In genomic region chr19:16997915-16998314, GRCm38 (mm10) we compare ENCODE assay signal across 15 mouse cellular contexts. TPM values are rescaled to one million over a fixed set of nuclear protein-coding genes. Genes with fewer than 3 reads are reported as not detected.
DNase-seq lines count a peak whose midpoint lies in the region; ATAC-seq and TF ChIP-seq lines count a peak whose summit lies in the region.
"Had no signal": no experiment of that assay in that cellular context is flagged by ENCODE, and none has a peak within 500 bp of the region (broad histone marks: within the 10 kb centered on the region; RNA-seq: fewer than 3 reads in every experiment).

No protein-coding gene starts in this region.

- H3K4me1 ChIP-seq in heart, embryonic 12.5 days (replicated peaks) = no peaks in the 10 kb centered on the region
- H3K4me1 ChIP-seq in lung, adult 2 months (ENCODE audit: control insufficient read depth, insufficient read depth, low read length) = no peaks in the 10 kb centered on the region
- H3K4me1 ChIP-seq: neural tube, embryonic 13.5 days had no signal

- no peaks in the 10 kb centered on the region for H3K27me3 ChIP-seq in heart, embryonic 12.5 days (replicated peaks)
- H3K27me3 ChIP-seq: neural tube, embryonic 13.5 days had no signal

- no peaks in the 10 kb centered on the region for H3K9me3 ChIP-seq in heart, embryonic 12.5 days (replicated peaks)
- H3K9me3 ChIP-seq: neural tube, embryonic 13.5 days had no signal

- no peak overlapping the region for H3K4me2 ChIP-seq in heart, embryonic 12.5 days
- H3K4me2 ChIP-seq: midbrain, embryonic 11.5 days; neural tube, embryonic 13.5 days had no signal

- TF ChIP-seq POLR2A in lung, adult 2 months (IDR thresholded peaks at IDR 0.05; ENCODE audit: borderline replicate concordance, extremely low read depth, low read depth, low read length) = no peak

- peak; percentile 92 for DNase-seq in heart, adult 11 months
- DNase-seq in lung, postnatal 36 days = peak; percentile 18
- DNase-seq in lung, adult 2 months = no peak
- peak; percentile 41 for DNase-seq in induced T-regulatory cell, adult 2 months (ENCODE audit: low read depth)
- peak; percentile 60 to 70 for DNase-seq in thymus, postnatal 36 days
- DNase-seq in cerebellum, adult 8-10 months = no peak
- DNase-seq: adrenal gland, postnatal 10 days; heart, postnatal 36 days; layer of hippocampus, postnatal 36 days; right cerebral cortex, adult 18-20 months had no signal

- H3K36me3 ChIP-seq in heart, embryonic 12.5 days = no peaks in the 10 kb centered on the region
- H3K36me3 ChIP-seq: neural tube, embryonic 13.5 days had no signal

- H3K4me3 ChIP-seq in heart, embryonic 12.5 days = no peak overlapping the region
- H3K4me3 ChIP-seq in lung, adult 2 months (replicated peaks; ENCODE audit: extremely low read depth, low read depth, low read length) = no peak overlapping the region
- H3K4me3 ChIP-seq: neural tube, embryonic 13.5 days had no signal

- H3K27ac ChIP-seq in heart, embryonic 12.5 days (ENCODE audit: poor library complexity, severe bottlenecking) = no peak overlapping the region
- H3K27ac ChIP-seq: neural tube, embryonic 13.5 days had no signal

- no peak for TF ChIP-seq CTCF in lung, adult 2 months (IDR thresholded peaks at IDR 0.05; ENCODE audit: insufficient read depth, low read length)

- ATAC-seq in heart, embryonic 12.5 days (ENCODE audit: insufficient number of reproducible peaks, low FRiP score) = no peak
- no peak for ATAC-seq in erythroblast, adult 5-6 weeks (replicated peaks; ENCODE audit: low FRiP score, poor library complexity, severe bottlenecking)
- ATAC-seq: inflammation-experienced regulatory T-cells, adult 6 months had no signal

- 72% methylated on average over 7 of the region's 7 CpGs for WGBS in heart, embryonic 12.5 days
- 55% methylated on average over 7 of the region's 7 CpGs for WGBS in lung, adult 2 months

- no peak overlapping the region for H3K9ac ChIP-seq in heart, embryonic 12.5 days
- H3K9ac ChIP-seq: neural tube, embryonic 13.5 days had no signal

RNA-seq across cellular contexts. Expression of gene Prune2, which starts 42.0 kb away (rescaled TPM):
- polyA plus RNA-seq in heart, embryonic 12.5 days (2016; fragmentation: Nextera tagmentation; extraction: Ambion mirVana) = 7.7 and 8.2 TPM in 2 replicates
- 0.59 and 1.5 TPM in 2 replicates for polyA plus RNA-seq in lung, adult 2 months (2012; rRNA removed)
- not detected in 2 replicates for total RNA-seq in erythroblast, adult 5-6 weeks (2015; ENCODE audit: low replicate concordance)
- total RNA-seq in erythroblast, adult 5-6 weeks (2017; ENCODE audit: low replicate concordance) = 0.09 TPM in 1 of 2 replicates, not detected in the other

Comparison
In these comparisons a context has a peak if more than half of its experiments do, and no peak if none do; other contexts are left out.
1. DNase-seq: peak in heart, adult 11 months (single experiment), lung, postnatal 36 days (single experiment), induced T-regulatory cell, adult 2 months (single experiment) and thymus, postnatal 36 days (2 of 2); none in lung, adult 2 months (single experiment) and cerebellum, adult 8-10 months (single experiment).